Mouse (Mus musculus): Measurements from ENCODE around the gene Syne1.

GRCm38 (mm10) chr10:5378969-5379368 is 172.3 kb downstream of the Syne1 start:
- TF ChIP-seq CTCF (IDR thresholded peaks at IDR 0.05; ENCODE audit: low read depth, low read length), result no peak
- no peak for TF ChIP-seq POLR2A (IDR thresholded peaks at IDR 0.05; ENCODE audit: extremely low read depth, insufficient read depth, low read length)

Data from liver, adult 2 months (tissue).